Mouse (Mus musculus): ENCODE measurements around the gene Afg1l.

DNA sequence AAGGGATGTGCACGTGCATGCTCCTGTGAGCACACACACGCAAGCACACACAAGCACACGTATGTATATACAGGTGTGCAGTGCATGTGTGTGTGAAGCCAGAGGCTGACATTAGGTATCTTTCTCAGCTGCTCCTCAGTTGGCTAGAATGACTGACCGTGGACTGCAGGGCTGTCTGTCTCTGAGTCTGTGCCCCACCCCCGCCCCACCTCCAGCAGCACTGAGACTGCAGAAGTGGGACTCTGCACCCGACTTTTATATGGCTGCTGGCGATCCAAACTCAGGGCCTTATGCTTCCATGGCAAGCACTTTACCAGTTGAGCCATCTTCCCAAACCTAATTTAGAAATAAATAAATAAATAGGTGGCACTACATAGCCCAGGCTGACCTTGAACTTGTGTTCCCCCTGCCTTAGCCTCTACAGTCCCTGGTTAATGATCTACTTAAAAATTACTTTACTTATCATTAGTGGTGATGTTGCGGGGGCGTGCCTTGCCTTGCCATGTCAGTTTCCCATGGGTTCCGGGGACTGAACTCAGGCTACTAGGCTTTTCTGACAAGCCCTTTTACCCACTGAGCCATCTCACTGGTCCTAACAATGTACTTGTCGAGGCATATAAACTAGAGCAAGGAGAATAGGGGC, 136.4 kb downstream of the Afg1l start:
- TF ChIP-seq POLR2A (IDR thresholded peaks at IDR 0.05; ENCODE audit: borderline replicate concordance, control insufficient read depth, low read depth, low read length): no peak
- no peak for TF ChIP-seq CTCF (IDR thresholded peaks at IDR 0.05; ENCODE audit: control insufficient read depth, insufficient read depth, low read length)
